Mouse (Mus musculus) 3T3-L1 (cell line): ENCODE data around the gene H2afv.
"Not testable (repeated sequence)": the region's sequence is repeated elsewhere in the genome, so short reads cannot be mapped to it uniquely, and the experiment has no call there.

ENCODE experiments used
- DNase-seq: peaks from one replicate; pipeline ENCODE4 v3.0.0-alpha.2; 2015; ENCODE audit warnings: low read depth, low spot score

Gene H2afv

DNA sequence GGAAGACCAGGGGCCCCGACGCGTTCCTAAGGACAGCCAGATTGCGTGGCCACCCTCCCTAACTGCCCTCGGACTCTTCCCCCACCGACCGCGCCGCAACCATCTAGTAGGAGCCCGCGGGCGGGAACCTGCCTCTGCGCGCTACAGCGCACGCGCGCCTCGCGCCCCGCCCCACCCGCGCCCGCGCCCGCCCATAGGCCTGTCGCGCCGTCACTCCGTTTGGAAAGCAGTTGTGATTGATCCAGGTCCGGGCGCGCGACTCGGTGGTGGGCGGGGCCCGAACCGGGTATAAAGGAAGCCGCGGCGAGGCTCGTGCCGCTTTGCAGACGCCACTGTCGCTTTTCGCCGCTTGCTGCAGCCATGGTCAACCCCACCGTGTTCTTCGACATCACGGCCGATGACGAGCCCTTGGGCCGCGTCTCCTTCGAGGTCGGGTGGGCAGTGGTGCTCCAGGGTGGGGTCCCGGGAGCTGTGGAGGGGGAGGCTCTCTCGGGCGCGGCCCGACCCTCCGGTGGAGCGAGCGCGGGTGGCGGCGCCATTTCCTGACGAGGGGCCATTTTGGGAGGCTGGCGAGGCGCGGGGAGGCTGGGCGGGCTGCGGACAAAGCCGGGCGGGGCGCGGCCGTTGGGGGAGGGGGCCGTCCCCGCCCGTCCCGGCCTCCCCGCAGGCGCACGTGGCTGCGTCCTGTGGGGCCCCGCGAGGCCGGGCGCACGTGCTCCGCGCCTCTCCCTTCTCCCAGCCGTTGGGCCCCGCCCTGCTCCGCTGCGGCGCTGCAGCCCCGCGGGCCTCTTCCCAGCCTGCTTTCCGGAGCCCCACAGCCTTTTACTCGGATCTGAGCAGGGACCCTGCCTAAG lies 28.5 kb downstream of the H2afv start:
- peak; percentile 88 for DNase-seq

DNA sequence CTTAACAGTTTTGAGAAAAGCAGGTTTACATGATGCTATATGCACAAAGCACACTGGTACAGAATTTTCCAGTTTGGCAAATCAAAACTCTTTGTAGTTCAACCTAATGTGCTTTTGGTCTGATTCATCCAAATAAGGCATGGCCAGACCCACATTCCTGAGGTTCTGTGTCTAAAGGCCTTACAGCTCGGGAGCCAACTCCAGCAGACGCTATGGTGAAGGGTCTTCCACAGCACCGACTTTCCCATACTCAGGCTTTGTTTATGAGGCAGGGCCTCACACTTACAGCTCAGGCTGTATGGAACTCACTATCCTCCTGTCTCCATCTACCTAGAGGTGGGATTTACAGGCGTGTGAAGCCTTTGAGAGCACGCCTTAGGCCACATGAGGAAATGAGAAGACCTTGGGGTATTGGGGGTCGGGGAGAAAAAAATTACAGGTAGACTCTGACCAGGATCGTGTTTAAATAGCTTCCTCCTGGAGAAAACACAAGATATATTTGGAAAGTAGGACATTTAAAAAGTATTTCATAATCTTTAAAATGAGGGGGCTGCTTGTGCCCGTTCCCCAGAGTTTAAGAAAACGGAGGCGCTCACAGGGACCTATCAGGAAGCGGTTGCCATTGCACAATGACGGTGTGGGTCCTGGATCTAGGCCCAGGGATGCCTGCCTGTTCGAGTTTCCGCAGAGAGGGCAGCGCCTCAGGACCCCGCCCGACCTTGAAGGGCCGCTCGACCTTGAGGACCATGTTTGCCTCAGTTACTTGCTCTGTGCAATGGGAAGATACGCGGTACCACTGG lies 29.3 kb downstream of the H2afv start, which contains the start of gene Ppia:
TSS of gene Ppia (plus strand) at position 693 of the 800 bp plus-strand sequence.
- peak; percentile 87 for DNase-seq

DNA sequence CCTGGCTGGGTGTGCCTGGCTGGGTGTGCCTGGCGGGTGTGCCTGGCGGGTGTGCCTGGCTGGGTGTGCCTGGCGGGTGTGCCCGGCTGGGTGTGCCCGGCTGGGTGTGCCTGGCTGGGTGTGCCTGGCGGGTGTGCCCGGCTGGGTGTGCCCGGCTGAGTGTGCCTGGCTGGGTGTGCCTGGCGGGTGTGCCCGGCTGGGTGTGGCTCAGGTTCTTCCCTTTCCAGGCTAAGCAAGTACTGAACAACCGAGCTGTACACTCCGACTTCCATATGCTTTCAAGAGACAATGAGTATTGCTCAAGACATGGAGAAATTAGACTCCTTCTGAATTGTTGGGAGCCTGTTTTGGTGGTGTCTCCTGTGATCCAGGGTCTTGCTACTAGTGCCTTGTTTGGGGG lies 31.0 kb downstream of the H2afv start:
- no peak for DNase-seq

DNA sequence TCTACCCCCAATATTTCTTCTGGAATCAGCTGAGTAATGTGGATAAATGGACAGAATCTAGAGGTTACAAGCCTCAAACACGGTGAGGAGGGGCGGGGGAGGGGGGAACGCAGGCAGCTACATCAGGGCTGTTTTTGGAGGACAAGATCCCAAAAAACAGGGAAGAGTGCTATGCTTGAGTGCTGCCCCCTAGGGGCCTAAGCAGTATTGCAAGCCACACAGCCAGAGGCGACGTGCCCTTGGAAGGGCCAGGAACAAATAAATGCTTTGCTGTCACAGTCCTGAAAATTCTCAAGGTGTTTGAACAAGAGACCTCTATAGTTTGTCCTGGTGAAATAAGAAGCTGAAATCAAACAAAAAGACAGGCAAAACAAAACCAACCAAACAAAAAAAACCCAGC lies 32.6 kb downstream of the H2afv start:
- DNase-seq = peak; percentile 83

DNA sequence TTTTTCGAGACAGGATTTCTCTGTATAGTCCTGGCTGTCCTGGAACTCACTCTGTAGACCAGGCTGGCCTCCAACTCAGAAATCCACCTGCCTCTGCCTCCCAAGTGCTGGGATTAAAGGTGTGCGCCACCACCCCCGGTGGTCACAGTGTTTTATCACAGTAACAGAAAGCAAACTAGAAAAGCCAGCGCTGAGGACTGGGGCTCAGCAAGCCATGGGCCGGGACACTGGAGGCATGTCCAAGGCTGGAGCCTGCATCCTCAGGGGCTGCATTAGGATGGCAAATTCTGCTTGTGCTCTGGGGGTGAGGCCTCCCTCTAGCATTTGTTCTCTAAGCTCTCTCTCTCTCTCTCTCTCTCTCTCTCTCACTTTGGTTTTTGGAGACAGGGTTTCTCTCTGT lies 33.5 kb downstream of the H2afv start:
- not testable (repeated sequence) for DNase-seq

DNA sequence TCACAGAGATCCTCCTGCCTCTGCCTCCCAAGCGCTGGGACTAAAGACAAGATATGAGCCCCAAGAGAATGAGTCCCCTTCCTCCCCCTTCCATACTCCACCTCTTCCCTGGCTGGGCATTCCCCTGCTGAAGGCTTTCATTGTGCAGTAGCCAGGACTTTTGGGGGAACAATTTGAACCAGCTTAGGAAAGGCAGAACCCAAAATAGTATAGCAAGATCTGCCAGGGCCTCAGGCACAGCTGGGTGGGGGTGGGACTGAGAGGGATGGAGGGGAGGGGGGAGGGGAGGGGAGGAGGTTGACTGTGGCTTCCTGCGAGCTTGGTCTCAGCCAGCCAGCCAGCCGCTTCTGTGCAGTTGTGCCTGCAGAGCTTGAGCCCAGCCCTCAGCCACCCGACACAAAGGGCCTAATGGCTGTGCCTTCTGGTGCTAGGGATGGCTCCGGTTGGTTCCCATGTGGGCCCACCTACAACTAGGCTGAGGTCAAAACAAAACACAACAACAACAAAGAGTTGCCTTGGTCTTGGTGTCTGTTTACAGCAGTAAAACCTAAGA lies 34.1 kb downstream of the H2afv start:
- no peak for DNase-seq

DNA sequence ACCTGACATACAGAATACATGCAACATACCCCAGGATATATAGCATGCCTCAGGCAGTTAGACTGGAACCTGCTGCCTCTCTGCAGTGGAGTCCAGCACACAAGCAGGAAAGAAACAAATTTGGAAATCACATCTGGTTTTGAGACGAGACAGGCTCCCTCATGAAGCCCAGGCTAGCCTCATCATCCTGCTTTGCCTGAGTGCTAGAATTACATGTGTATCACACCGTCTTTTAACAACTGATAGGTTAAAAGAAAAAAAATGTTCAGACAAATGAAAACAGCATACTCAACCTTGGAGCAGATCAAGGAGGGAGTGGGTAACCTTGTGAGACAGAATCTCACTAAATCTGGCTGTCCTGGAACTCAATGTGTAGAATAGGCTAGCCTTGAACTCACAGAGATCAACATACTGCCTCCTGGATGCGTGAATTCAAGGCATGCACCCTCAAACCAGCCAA lies 37.1 kb downstream of the H2afv start:
- no peak for DNase-seq

DNA sequence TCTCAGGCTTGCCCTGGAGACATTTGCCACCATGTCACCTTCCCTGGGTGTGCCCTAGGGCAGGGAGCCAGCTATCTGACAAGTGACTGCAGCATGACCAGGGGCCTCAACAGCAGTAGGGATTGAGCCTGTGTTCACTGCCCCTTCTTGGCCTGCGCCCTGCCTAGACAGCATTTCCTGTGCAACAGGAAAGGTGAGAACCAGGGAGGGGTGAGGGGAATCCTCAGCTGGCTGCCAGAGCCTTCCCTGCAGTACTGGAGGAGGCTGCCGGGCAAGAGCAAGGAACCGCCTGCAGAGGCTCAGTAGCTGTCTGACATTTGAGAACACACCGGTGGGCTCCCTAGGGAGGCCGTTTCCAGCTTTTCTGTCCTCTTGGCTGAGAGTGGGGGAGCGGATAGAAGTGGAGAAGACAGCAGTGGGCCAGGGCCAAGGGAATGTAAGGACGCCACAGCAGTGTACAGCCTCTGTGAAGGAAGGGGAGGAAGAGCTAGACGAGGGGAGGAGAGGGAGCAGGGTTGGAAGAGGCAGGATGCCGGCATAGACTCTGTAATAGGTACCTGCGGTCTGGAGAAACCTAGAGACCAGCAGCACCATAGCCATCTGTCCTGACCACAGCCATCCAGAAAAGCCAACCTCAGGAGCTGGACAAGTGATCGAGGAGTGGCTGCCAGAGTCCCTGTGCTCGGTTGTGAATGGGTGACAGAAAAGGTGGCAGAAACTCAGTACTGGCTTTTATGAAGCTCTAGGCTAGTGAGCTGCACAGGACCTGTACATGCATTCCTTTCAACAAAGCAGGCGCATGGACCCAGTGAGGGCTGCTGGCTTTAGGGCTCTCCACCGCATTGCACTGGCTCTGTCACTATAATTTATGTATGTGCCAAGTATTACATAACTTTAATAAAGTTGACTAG lies 37.7 kb downstream of the H2afv start:
- peak; percentile 66 for DNase-seq

DNA sequence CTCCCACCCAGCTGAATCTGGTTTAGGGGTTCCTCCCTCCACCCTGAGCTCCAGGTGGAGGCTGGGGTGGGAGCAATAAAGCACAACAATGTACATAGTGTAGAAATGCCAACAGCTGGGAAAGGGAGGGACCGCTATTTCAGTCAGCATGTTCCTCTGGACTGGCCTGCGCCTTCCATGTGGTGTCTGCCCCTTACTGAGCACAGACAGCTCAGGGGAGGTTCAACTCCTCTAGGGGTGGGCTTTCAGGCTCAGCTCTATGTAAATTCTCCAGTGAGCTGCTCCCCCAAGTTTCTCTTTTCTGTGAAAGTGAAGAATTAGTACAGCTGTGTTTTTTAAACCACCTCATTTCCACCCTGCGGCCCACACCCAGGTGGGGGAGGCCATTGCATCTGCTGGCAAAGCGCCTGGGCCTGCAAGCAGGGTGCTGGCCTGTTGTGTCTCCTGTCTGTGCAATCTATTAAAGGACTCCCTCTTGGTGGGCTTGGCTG lies 38.6 kb downstream of the H2afv start:
- peak; percentile 32 for DNase-seq

DNA sequence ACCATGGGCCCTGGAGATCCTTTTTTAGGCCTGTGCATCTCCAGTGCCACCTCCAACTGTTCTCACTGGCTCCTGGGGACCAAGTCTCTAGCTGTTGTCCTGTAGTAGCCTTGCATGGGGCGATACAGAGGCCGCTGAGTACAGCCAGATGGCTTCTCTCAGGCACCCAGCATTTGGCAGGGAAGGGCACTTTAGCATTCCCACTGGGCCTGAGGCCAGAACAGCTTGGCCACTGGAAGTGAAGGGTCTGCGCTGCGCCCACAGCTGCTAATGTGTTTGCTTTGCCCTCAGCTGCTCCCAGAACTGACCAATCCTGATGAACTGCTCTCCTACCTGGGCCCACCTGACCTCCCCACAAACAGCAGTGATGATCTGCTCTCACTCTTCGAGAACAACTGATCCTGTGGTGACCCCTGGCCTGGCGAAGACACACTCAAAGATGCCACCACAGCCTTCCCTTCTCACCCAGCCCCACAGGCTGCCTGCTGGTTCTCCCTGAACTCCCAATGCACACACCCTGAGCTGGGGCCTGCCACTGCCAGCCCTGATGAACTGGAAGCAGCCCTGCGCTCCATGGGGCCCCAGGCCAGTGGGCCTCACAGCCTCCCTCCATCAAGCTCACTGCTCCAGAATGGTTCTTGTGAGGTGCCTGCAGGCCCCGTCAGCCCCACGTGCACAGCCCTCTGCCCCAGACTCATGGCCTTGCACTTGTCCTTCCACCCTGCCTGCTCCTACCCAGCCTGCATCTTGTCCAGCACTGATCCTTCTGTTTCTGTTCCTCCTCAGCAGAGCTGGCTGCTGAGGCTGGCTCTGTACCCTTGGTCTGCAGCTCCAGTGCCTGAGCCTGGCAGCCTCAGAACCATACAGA lies 39.3 kb downstream of the H2afv start:
- no peak for DNase-seq

DNA sequence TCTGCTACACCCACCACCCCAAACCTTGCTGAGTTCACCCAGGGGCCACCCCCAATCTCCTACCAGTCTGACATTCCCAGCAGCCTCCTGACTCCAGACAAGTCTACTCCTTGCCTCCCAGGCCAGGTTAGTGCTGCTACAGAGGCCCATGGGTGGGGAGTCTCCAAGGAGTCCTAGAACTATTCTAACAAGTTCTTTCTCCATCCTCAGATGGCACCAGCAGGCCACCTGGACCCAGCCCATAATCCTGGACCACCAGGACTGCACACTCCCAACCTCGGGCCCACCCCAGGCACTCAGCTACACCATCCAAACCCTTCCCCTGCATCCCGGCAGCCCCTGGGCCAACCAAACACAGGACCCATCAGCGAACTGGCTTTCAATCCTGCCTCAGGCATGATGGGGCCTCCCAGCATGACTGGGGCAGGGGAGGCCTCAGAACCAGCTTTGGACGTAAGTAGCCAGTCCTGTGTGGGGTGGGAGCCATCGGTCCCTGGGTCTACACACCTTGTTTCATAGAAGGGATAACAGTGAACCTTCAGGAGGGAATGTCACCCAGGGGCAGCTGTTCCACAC lies 40.3 kb downstream of the H2afv start:
- no peak for DNase-seq

DNA sequence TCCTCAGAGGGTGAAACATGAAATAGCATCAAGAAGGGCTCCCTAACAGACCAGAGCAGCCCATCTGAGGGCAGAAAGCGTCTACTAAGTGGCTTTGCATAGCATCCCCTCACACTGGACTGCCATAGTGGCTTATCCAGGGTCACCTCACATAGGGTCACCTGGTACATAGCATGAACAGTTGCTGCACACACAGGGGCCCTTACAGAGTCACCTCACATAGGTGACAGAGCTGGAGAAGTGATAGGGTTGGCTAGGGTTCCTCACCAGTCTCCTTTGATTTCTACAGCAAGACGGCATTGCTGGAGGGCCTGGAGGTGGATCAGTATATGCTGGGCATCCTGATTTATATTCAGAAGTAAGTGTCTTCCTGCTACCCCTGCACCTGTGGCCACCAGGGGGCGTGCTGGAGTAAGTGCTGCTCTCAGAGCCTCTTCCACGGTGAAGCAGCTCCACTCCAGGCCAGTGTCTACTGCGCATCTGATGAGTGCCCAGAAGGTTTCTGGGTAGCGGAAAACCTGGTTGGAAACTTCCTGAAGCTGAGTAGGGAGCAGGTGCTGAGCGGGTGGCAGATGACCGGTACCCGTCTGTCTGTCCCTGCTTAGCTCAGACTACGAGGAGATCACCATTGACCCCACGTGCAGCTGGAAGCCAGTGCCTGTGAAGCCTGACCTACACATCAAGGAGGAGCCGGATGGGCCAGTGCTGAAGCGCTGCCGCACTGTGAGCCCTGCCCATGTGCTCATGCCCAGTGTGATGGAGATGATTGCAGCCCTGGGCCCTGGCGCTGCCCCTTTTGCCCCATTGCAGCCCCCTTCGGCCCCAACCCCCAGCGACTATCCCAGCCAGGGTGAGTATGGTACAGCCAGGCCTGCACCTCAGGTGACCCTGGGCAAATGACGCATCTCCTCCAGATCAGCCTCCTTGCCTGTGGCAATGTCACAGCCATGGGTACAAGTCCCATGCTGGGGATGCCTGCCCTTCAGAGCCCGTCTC lies 41.4 kb downstream of the H2afv start:
- DNase-seq = peak; percentile 74

DNA sequence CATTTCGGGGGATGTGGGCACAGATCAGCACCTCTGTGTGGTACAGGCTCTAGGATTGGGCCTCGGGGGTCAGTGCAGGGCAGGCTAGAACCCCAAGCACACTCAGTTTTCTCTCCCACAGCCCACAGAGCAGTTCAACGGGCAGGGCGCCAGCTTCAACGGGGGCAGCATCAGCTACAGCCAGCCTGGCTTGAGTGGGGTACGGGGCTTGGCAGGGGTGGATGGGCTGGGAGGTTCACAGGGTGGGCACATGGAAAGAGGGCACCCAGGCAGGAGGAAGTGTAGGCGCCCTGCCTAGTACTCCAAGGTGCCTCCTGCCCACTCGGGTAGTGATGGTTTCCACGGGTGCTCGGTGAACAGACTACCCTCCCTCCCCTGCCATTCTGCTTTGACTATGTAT lies 46.1 kb downstream of the H2afv start:
- DNase-seq = no peak

DNA sequence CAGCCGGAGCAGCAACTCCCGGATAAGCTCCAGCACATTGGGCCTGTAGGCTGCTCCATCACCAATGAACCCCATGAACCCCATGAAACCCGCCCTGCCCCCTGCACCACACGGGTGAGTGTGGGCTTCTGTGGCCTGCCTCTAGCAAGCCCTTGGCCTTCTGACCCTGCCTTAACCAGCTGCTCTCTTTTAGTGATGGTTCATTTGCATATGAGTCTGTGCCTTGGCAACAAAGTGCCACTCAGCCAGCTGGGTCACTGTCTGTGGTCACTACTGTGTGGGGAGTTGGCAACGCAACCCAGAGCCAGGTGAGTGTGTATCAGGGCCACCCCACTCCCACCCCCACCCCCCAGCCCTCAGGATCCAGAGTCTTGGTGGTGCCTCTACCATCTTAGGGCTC lies 48.7 kb downstream of the H2afv start:
- DNase-seq = no peak

DNA sequence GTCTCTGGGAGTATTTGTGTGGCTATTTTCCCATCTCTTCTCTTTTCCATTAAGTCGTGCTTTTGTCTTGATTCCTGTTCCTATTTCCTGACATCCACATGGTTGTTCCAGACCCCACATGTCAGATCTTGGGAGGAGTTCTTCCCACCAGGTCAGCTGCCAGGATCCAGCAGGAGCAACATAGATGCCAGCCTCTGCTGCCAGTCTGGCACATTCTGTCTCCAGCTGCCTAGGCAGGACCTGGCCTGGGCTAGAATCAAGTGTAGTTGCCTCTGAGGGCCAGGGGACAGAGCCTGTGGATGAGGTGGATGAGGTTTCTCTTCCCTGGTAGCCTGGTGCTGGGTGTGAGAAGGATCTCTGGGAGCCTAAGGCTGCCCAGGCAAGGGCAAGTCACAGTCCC lies 50.4 kb downstream of the H2afv start:
- DNase-seq = no peak

DNA sequence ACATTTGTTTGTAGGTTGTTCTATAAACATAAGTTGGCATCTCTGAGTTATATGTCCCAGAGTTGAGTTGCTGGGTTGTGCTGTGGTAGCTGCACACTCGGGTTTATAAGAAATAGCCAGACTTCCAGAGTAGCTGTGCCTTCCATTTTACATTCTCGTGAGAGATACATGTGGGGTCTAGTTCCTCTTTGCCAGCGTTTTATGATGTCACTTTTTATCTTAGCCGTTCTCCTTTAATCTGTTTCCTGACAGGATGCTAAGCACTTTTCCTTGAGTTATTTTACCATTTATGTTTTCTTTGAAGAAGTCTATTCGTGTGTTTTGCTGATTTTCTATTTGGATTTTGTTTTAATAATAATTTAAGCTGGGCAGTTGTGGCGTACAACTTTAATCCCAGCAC lies 51.4 kb downstream of the H2afv start:
- no peak for DNase-seq

DNA sequence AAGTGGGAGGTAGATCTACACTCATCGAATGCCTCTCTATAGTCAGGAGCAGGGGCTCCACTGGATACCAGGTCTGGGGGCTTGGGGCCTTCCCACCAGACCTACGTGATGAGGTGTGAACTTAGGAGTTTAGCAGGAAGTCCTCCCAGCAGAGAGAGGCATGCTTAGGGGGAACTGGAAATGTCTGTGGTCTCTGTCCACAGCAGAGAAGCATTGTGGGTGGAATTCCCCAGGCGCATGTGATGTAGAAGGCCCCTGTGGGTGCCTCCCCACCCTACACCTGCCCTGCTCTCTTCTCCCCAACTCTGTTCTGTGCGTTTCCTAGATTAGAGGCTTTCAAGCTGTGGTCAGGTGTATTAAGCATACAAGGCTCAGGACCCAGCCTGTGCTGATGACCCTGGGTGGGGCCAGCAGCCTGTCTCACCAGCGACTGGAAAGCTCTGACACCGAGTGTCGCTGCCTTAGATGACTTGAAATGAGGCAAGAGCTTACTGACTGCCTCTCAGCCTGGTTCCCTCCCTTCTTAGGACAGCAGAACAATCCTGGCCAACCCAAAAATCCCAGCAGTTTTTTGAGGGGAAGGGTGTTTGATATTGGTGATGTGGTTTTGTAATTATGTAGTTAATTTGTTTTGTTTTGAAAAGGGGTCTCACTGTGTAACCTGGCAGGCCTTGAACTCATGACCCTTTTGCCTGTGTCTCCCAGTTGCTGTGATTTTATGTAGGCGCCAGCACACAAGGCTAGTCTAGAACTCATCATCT lies 52.5 kb downstream of the H2afv start:
- DNase-seq = no peak
